Mouse (Mus musculus) C2C12 (cell line): ENCODE measurements around the gene Plcg1. TPM values are rescaled to one million over a fixed set of nuclear protein-coding genes. Genes with fewer than 3 reads are reported as not detected.

Source experiments
- H3K27me3 ChIP-seq: one replicate; pipeline ENCODE4 v1.6.1; 2011; ENCODE audit not compliant: control insufficient read depth, insufficient read depth, insufficient read length
- H3K36me3 ChIP-seq: one replicate; pipeline ENCODE4 v1.6.1; 2011; ENCODE audit not compliant: control insufficient read depth, insufficient read depth
- H3K4me3 ChIP-seq: one replicate; pipeline ENCODE4 v1.5.1; 2011; ENCODE audit warnings: mild to moderate bottlenecking, control low read depth; ENCODE audit not compliant: poor library complexity, insufficient read depth, severe bottlenecking
- H3K79me2 ChIP-seq: one replicate; pipeline ENCODE4 v1.6.1; 2011; ENCODE audit not compliant: control insufficient read depth, insufficient read depth
- H3K79me3 ChIP-seq: one replicate; pipeline ENCODE4 v1.6.1; 2011; ENCODE audit warnings: low read depth, control low read depth
- H3ac ChIP-seq: one replicate; pipeline ENCODE3; 2011; ENCODE audit warnings: low read depth; ENCODE audit not compliant: control insufficient read depth, insufficient read length
- CEBPB ChIP-seq: IDR thresholded peaks from one replicate; pipeline ENCODE4 v1.6.1; 2011; ENCODE audit warnings: low read depth, mild to moderate bottlenecking, control low read depth, moderate library complexity
- CTCF ChIP-seq: IDR thresholded peaks from one replicate; pipeline ENCODE4 v1.5.1; 2011; ENCODE audit not compliant: control insufficient read depth, insufficient read depth, insufficient read length
- FOSL1 ChIP-seq: IDR thresholded peaks from one replicate; pipeline ENCODE4 v1.8.0; 2011; ENCODE audit warnings: mild to moderate bottlenecking, low read length; ENCODE audit not compliant: poor library complexity, insufficient read depth, severe bottlenecking
- MAX ChIP-seq: IDR thresholded peaks from one replicate; pipeline ENCODE4 v1.6.1; 2011; ENCODE audit warnings: mild to moderate bottlenecking, control low read depth
- MYOD1 ChIP-seq: IDR thresholded peaks from one replicate; pipeline ENCODE4 v1.6.1; 2011; ENCODE audit warnings: low read depth; ENCODE audit not compliant: control insufficient read depth, insufficient read length
- MYOG ChIP-seq: IDR thresholded peaks from one replicate; pipeline ENCODE4 v1.6.1; 2011; ENCODE audit not compliant: control insufficient read depth, insufficient read length; ENCODE audit errors: extremely low read depth
- USF1 ChIP-seq: IDR thresholded peaks from one replicate; pipeline ENCODE4 v1.6.1; 2011; ENCODE audit warnings: low read depth, mild to moderate bottlenecking, control low read depth, moderate library complexity
- polyA plus RNA-seq: library from polyadenylated mRNA; unstranded; fragments of >200 nt; fragmentation: generic; extraction: Trizol; gene quantifications from one replicate; pipeline ENCODE4 v1.2.1, GENCODE M21; 2012; ENCODE audit warnings: missing spikeins

The Plcg1 gene
- polyA plus RNA-seq, 1 experiment: 39.0 TPM

DNA sequence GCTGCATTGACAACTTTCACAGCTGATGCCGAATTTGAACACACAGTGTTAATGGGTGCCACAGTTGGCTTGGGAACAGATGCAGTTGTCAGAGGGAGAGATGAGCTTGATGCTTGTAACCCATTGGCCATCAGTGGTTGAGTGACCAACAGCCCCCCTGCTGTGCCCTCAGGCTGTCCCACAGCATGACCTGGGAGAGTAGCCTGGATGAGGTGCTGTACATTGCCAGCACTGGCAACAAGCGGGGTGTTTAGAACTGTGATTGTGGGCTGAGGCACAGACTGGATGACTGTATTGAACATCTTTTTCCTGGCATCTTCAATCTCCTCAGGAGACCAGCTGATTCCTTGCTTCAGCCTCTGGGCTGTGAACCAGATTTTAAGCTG lies 49.7 kb downstream of the Plcg1 start:
- Histone ChIP-seq H3K27me3 (no peaks in the 10 kb centered on the region), H3ac (no peak overlapping the region), H3K36me3 (no peaks in the 10 kb centered on the region), H3K79me3 (no peaks in the 10 kb centered on the region), H3K4me3 (no peak overlapping the region), H3K79me2 (no peaks in the 10 kb centered on the region)
- no peak for TF ChIP-seq CTCF
- TF ChIP-seq MYOD1: no peak
- no peak for TF ChIP-seq CEBPB
- no peak for TF ChIP-seq MYOG
- no peak for TF ChIP-seq FOSL1
- no peak for TF ChIP-seq USF1
- no peak for TF ChIP-seq MAX

DNA sequence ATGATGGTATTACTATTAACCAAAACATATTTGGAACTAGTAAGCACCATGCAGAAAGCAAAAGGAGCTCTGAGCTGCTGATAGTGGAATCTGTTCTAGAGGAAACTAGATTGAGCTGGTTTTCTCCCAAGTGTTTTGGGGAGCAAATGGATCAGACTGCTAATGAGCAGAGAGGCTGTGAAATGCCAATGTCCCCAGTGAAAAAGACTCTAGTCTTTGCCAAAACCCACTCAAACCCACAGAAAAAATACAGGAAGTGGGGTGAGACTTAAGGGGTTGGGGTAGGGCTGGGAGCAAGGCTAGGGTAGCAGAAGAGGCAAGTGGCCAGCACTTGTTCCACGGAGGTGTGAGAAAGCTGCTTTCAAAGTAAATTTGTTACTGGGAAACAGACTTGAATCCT lies 55.2 kb downstream of the Plcg1 start:
- Histone ChIP-seq H3K4me3 (no peak overlapping the region), H3ac (no peak overlapping the region), H3K36me3 (no peaks in the 10 kb centered on the region), H3K27me3 (no peaks in the 10 kb centered on the region), H3K79me2 (no peaks in the 10 kb centered on the region), H3K79me3 (no peaks in the 10 kb centered on the region)
- TF ChIP-seq MAX: no peak

DNA sequence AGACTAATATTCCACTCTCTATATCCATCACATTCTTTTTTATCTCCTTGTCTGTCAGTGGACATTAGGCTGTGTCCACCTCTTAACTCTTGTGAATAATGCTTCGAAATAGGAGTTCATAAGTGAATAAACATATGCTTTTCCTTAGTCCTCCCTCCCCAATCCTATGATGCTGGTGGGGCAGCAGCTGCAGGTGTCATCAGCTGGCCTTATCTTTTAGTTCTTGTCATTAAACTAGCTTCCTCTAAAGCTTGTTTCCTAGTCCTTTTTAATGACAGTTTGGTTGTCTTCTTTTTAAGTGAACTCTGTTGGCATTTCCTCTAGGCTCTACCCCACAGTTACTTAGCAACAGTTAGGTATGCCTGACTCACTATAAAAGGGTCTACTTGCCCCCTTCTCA lies 57.9 kb downstream of the Plcg1 start:
- Histone ChIP-seq H3K4me3 (no peak overlapping the region), H3K36me3 (no peaks in the 10 kb centered on the region), H3ac (no peak overlapping the region), H3K79me3 (no peaks in the 10 kb centered on the region), H3K79me2 (no peaks in the 10 kb centered on the region), H3K27me3 (no peaks in the 10 kb centered on the region)
- TF ChIP-seq MYOD1 (no peak), CEBPB (no peak), MYOG (no peak), CTCF (no peak), FOSL1 (no peak), MAX (no peak), USF1 (no peak)

DNA sequence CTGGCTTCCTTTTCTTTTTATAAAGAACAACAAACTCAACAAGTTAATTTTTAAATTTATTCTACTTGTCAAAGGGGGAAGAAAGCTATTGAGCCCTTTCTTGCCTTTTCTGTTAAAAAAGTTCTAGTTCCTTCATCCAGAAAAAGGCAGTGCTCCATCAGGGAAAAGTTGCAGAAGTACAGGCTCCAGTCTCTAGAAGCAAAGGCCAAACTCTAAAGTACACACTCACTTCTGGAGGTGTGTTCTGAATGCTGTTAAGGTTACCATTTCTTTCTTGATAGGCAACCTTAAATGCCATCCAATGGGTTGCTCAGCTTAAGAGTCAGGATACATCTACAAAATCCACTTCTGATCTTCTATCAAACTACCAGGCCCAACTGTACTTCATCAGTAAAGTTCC lies 58.6 kb downstream of the Plcg1 start:
- Histone ChIP-seq H3ac (no peak overlapping the region), H3K4me3 (no peak overlapping the region), H3K36me3 (no peaks in the 10 kb centered on the region), H3K27me3 (no peaks in the 10 kb centered on the region), H3K79me3 (no peaks in the 10 kb centered on the region), H3K79me2 (no peaks in the 10 kb centered on the region)
- TF ChIP-seq MYOD1 (no peak), CEBPB (no peak), MAX (no peak), USF1 (no peak), MYOG (no peak), CTCF (no peak)

DNA sequence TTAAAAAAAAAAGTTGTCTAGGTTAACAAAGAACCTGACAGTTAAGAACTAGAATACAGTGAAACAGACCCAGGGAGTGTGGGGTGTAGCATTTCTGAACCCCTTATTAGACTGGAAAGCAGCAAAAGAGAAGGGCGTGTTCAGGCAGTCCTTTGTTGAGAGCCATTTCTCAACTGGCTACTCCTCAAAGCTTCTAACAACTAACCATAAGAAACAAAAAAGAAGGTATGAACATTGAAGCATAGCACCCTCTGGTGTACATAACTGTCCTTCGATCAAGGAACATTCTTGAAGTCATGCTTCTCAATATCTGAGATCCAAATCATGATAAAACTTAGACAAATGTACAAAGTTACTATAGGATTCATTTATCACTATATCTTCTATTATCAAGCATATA lies 62.0 kb downstream of the Plcg1 start:
- Histone ChIP-seq H3K79me2 (no peaks in the 10 kb centered on the region), H3ac (no peak overlapping the region), H3K79me3 (no peaks in the 10 kb centered on the region), H3K4me3 (no peak overlapping the region), H3K36me3 (no peaks in the 10 kb centered on the region), H3K27me3 (no peaks in the 10 kb centered on the region)
- TF ChIP-seq USF1: no peak
- no peak for TF ChIP-seq CTCF
- TF ChIP-seq MAX: no peak

DNA sequence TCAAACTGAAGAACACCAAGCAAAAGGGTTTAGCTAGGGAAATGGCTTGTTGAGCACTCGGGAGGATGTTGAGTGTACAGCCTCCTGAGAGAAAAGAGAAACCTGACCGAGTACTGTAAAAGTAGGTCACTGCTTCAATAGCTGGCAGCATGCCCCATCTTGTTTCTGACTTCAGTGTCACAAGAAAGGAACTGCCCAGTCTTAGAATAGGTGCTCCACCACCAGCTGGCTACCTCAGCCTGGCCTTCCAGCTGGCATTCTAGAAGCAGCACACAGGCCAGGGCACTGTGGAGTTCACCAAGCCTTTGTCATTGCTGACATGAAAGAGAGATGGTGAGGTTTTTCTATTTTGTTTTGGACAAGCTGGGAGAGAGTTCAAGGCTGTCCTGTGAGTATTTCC lies 65.9 kb downstream of the Plcg1 start:
- Histone ChIP-seq H3K4me3 (no peak overlapping the region), H3K36me3 (no peaks in the 10 kb centered on the region), H3K79me2 (no peaks in the 10 kb centered on the region), H3K27me3 (no peaks in the 10 kb centered on the region), H3K79me3 (no peaks in the 10 kb centered on the region), H3ac (no peak overlapping the region)
- no peak for TF ChIP-seq CEBPB
- TF ChIP-seq MYOG: no peak

DNA sequence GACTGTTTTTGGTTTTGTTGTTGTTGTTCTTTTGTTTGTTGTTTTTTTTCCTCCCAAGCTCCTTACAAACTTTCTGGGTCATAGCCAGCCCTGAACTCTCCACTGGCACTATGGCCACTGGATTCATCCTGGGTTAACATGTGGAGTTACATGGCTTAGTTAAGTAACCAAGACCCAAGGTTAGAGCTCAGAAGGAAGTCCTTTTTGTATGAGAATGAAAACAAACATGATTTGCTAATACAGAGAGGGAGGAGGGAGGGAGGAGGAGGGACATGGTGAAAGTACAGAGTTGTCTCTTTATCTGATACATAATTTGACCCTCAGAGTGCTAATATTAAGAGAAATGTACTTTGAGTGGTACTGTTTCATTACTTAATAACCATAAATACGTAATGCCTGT lies 67.1 kb downstream of the Plcg1 start:
- no peak for TF ChIP-seq MYOG
- no peaks in the 10 kb centered on the region for H3K27me3 ChIP-seq
- H3K36me3 ChIP-seq: no peaks in the 10 kb centered on the region
- H3K79me2 ChIP-seq: no peaks in the 10 kb centered on the region
- no peaks in the 10 kb centered on the region for H3K79me3 ChIP-seq
- no peak overlapping the region for H3K4me3 ChIP-seq
- no peak overlapping the region for H3ac ChIP-seq
